Mouse (Mus musculus) lung, embryonic 16.5 days (tissue): Measurements from ENCODE around the gene Gm17190. TPM values are rescaled to one million over a fixed set of nuclear protein-coding genes. Genes with fewer than 3 reads are reported as not detected.
"Not testable (repeated sequence)": the region's sequence is repeated elsewhere in the genome, so short reads cannot be mapped to it uniquely, and the experiment has no call there.

Experiments
- ATAC-seq: fragments of 200-750 bp; cut with Nextera tagmentation; 2 replicates; pipeline ENCODE4 v1.8.0; 2017; ENCODE audit warnings: low read depth, mild to moderate bottlenecking, moderate library complexity
- H3K27ac ChIP-seq: fragments of 300-500 bp; sonication (generic); 2 replicates; pipeline ENCODE4 v1.5.1; 2014; ENCODE audit warnings: mild to moderate bottlenecking, control low read depth, low read length
- H3K27me3 ChIP-seq: fragments of 300-500 bp; sonication (generic); 2 replicates; pipeline ENCODE4 v1.6.1; 2014; ENCODE audit warnings: low read depth, low read length, mixed read lengths; ENCODE audit not compliant: control insufficient read depth, insufficient read depth
- H3K36me3 ChIP-seq: fragments of 300-500 bp; sonication (generic); 2 replicates; pipeline ENCODE4 v1.6.1; 2014; ENCODE audit warnings: low read length; ENCODE audit not compliant: control insufficient read depth, insufficient read depth
- H3K4me1 ChIP-seq: fragments of 300-500 bp; sonication (generic); replicated peaks from 2 replicates; pipeline ENCODE4 v1.6.1; 2014; ENCODE audit warnings: low read length, mixed read lengths; ENCODE audit not compliant: control insufficient read depth, insufficient read depth
- H3K4me2 ChIP-seq: fragments of 300-500 bp; sonication (generic); 2 replicates; pipeline ENCODE4 v1.6.1; 2014; ENCODE audit warnings: low read depth, low read length, control low read depth
- H3K4me3 ChIP-seq: fragments of 300-500 bp; sonication (generic); 2 replicates; pipeline ENCODE4 v1.5.1; 2014; ENCODE audit warnings: mild to moderate bottlenecking, low read length, control low read depth
- H3K9ac ChIP-seq: fragments of 300-500 bp; sonication (generic); 2 replicates; pipeline ENCODE4 v1.6.1; 2014; ENCODE audit warnings: low read length, control low read depth
- H3K9me3 ChIP-seq: fragments of 300-500 bp; sonication (generic); 2 replicates; pipeline ENCODE4 v1.6.1; 2016; ENCODE audit warnings: low read length; ENCODE audit not compliant: control insufficient read depth
- WGBS: fragments of 180-500 bp; shearing (Covaris S2); extraction: QIAGEN DNeasy Blood & Tissue Kit; methylation state at CpG from one replicate; pipeline ENCODE4 v1.1.7; 2014; 5-methylcytosine and 5-hydroxymethylcytosine counted together
- polyA plus RNA-seq: library from polyadenylated mRNA; unstranded; fragments of >200 nt; fragmentation: Nextera tagmentation; extraction: Ambion mirVana; gene quantifications from 2 replicates; pipeline ENCODE4 v1.2.1, GENCODE M21; 2015

Gene Gm17190
- not detected in 2 replicates for polyA plus RNA-seq

DNA sequence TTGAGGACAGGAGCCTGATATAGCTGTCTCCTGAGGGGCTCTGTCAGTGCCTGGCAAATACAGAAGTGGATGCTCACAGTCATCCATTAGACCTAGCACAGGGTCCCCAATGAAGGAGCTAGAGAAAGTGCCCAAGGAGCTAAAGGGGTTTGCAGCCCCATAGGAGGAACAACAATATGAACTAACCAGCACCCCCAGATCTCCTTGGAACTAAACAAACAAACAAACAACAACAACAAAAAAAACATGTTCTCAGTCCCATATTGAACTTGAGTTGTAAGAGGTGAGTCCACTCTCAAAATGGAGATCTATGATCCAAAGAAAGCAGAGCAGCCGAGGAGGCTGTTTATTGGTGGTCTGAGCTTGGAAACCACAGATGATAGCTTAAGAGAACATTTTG lies at the start of gene Gm17190:
Gm17190 (plus strand) TSS at position 301 of the 400 bp plus-strand sequence.
- H3K4me1 ChIP-seq, ATAC-seq, H3K4me2 ChIP-seq, H3K9me3 ChIP-seq, H3K9ac ChIP-seq, H3K27me3 ChIP-seq, H3K36me3 ChIP-seq, H3K4me3 ChIP-seq, H3K27ac ChIP-seq: not testable (repeated sequence)
- 85% methylated on average over 1 of the region's 1 CpGs for WGBS

DNA sequence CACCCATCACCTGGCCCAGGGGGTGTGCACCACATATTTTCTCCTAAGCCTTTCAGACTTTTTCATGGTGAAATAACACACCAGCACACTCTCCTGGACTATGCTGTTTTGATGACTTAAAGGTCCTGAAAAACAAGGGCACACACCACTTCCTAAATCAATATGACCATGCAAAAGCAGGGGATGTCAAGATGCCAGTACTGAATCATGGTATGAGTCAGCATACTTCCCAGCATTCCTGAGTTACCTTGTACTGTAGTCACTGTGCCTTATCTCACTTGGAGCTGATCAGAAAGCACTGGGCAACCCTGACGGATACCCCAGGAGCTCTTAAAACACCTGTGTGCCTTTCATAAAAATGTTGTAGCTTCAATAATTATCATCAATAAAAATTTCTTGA lies 42.3 kb upstream of the Gm17190 start:
- Histone ChIP-seq H3K27ac (no peak overlapping the region), H3K9ac (no peak overlapping the region), H3K4me2 (no peak overlapping the region), H3K4me3 (no peak overlapping the region), H3K36me3 (no peaks in the 10 kb centered on the region), H3K27me3 (no peaks in the 10 kb centered on the region), H3K4me1 (no peaks in the 10 kb centered on the region), H3K9me3 (no peaks in the 10 kb centered on the region)
- ATAC-seq, result no peak
- 52% methylated on average over 1 of the region's 1 CpGs for WGBS

DNA sequence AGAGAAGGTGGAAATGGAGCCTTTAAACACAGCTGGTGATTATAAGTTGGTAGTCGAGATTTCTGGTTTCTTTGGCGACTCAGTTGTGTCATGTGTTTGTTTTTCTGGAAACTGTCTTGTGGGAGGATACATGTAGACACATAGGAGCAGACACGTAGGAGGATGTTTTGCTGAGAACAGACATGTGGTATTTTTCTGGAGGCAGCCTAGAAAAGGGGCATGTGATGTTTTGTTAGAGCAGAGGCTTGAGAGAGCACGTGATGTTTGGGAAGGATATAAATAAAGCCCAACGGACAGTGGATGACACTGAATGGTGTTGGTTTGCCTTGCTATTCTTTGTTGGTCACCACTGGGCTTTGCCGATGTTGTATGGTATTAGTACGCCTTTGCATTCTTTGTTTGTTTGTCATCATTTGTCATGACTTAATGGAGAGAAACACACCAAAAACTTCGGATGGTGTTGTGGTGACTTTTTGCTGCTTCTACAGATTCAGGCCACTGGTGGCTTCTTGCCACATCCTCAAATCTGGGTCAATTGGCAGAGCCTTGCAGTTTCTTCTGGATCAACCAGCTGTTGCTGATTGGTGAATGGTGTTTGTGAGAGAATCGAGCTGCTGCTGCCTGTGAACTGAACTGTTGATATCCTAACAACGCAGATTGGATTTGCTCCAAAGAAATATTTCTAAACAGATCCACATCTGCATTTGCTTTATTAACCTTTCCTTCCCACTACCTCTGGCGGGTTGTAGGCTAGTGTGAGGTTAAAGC lies 41.4 kb upstream of the Gm17190 start:
- WGBS, result 48% methylated on average over 11 of the region's 11 CpGs
- H3K4me2 ChIP-seq, result no peak overlapping the region
- ATAC-seq, result peak; percentile 91

DNA sequence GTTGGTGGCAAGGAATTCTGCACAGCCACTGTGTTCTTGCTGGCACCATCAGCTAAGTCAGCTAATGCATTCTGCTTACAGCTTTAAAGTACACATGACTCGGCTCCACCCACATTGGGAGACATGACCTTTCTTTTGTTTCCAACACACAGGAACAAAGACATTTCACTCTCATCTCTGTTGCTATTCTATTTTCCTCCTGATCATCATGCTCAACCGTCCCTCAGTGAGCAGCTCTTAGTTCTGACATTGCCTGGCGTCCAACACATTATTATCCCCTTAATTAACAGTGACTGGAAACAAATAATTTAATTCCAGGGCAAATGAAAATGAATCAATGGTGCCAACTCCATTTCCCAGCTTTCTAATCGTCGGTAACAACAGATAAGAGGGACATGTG lies 36.5 kb upstream of the Gm17190 start:
- 44% methylated on average over 5 of the region's 5 CpGs for WGBS
- Histone ChIP-seq H3K4me1 (no peaks in the 10 kb centered on the region), H3K9ac (no peak overlapping the region), H3K36me3 (no peaks in the 10 kb centered on the region), H3K27ac (no peak overlapping the region), H3K4me2 (no peak overlapping the region), H3K27me3 (no peaks in the 10 kb centered on the region), H3K9me3 (no peaks in the 10 kb centered on the region), H3K4me3 (no peak overlapping the region)
- ATAC-seq, result no peak

More for the DNA sequence above, 41.4 kb upstream of the Gm17190 start:
- Histone ChIP-seq H3K36me3 (no peaks in the 10 kb centered on the region), H3K4me1 (no peaks in the 10 kb centered on the region), H3K9me3 (no peaks in the 10 kb centered on the region), H3K27me3 (no peaks in the 10 kb centered on the region), H3K27ac (peak overlapping the region; percentile 37), H3K4me3 (no peak overlapping the region), H3K9ac (no peak overlapping the region)

DNA sequence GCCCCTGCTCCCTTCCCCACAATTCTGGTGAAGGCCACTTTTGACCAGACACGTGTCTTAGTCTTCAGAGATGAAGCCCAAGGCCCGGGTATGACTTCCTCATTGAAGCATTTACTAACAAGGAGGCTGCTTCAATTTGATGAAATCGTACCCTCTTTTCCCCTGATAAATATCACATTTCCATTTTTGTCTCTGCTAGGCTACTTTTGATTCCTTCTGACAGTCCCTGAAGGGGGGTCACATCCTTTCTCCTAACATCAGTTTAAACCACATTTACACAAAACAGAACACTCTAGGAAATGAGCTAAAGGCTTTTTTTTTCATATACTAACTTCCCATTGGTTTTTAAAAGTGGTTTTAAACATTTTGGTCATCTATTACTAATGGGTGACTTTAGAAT lies 29.1 kb upstream of the Gm17190 start:
- no peaks in the 10 kb centered on the region for H3K36me3 ChIP-seq

DNA sequence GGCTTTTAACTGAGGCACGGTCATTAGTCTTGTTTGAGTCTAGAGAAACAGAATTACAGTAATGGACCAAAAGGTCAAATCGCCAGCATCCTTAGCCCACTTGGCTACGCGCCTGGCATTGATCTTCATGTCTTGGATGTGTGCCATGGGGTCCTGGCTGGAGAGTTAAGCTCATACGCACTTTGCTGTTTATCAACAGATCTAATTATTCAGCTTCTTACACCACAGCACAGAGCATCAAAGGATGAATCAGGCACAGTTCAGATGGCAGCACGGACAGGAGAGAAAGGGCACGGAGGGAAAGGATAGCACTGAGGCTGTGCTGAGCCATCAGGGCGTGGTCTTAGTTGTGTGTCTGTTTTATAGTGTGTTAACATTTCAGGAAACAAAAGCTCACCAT lies 8.3 kb upstream of the Gm17190 start:
- Histone ChIP-seq H3K9ac (no peak overlapping the region), H3K4me1 (peaks cover 4% of the 10 kb centered on the region; the same call in 1 of the 2 replicates), H3K27ac (no peak overlapping the region), H3K4me3 (no peak overlapping the region), H3K27me3 (no peaks in the 10 kb centered on the region), H3K4me2 (no peak overlapping the region; the same call in 1 of the 2 replicates), H3K9me3 (no peaks in the 10 kb centered on the region), H3K36me3 (no peaks in the 10 kb centered on the region)
- ATAC-seq, result no peak
- WGBS, result 41% methylated on average over 8 of the region's 8 CpGs

More for the DNA sequence above, 29.1 kb upstream of the Gm17190 start:
- Histone ChIP-seq H3K27me3 (no peaks in the 10 kb centered on the region), H3K4me1 (no peaks in the 10 kb centered on the region), H3K27ac (no peak overlapping the region), H3K9me3 (no peaks in the 10 kb centered on the region), H3K4me2 (no peak overlapping the region), H3K9ac (no peak overlapping the region), H3K4me3 (no peak overlapping the region)
- no peak for ATAC-seq
- WGBS, result 81% methylated on average over 3 of the region's 3 CpGs

DNA sequence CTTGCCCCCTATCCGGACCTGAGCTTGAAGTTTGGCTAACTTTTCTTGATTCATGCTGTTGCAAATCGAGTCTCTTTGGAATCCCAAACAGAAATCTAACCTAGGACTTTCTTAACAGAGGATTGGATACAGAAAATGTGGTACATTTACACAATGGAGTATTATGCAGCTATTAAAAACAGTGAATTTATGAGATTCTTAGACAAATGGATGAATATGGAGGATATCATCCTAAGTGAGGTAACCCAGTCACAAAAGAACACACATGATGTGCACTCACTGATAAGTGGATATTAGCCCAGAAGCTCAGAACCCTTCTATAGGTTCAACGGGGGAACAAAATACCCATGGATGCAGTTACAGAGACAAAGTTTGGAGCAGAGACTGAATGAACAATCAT lies 578 bp upstream of the Gm17190 start, which contains the start of gene Gm20075:
Gm20075 (minus strand) TSS at position 101 of the 400 bp plus-strand sequence.
- H3K9me3 ChIP-seq, H3K36me3 ChIP-seq, H3K4me2 ChIP-seq, ATAC-seq, H3K4me3 ChIP-seq, H3K27me3 ChIP-seq, H3K27ac ChIP-seq, H3K9ac ChIP-seq, H3K4me1 ChIP-seq: not testable (repeated sequence)
- 78% methylated on average over 3 of the region's 3 CpGs for WGBS

DNA sequence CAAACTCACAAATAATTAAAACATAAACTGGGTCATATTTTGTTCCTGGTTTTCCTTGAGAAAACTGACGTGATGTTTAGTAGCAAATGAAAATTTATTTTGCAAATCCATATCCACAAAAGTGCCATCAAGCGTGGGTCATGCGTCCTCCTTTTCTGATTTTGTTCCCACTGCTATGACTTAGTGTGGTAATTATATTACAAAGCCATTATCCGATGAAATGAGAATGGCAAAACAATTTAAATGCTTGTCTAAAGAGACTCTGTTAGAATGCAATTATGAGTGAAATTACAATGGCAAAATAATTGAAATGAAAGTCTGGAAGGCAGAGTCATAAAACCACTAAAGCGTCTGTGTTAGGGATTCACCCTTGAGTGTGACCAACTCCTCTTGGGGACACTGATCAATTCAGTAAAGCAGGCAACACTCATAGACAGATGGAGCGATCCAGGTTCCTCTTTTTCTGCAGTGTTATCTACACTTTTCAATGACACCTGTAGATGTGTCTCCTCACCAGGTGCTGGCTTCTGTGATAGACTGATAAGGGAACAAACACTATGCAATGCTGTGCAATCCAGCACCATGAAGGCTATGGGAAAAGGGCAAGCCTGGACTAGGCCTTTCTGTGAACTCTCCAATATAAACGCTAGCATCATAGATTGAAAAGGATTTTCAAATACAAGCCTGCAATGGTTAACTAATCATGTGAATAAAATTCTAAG lies 3.9 kb downstream of the Gm17190 start:
- Histone ChIP-seq H3K4me1 (no peaks in the 10 kb centered on the region), H3K9ac (no peak overlapping the region), H3K4me2 (no peak overlapping the region), H3K36me3 (no peaks in the 10 kb centered on the region), H3K4me3 (no peak overlapping the region), H3K27ac (no peak overlapping the region), H3K9me3 (no peaks in the 10 kb centered on the region), H3K27me3 (no peaks in the 10 kb centered on the region)
- WGBS, result 72% methylated on average over 7 of the region's 7 CpGs
- no peak for ATAC-seq

DNA sequence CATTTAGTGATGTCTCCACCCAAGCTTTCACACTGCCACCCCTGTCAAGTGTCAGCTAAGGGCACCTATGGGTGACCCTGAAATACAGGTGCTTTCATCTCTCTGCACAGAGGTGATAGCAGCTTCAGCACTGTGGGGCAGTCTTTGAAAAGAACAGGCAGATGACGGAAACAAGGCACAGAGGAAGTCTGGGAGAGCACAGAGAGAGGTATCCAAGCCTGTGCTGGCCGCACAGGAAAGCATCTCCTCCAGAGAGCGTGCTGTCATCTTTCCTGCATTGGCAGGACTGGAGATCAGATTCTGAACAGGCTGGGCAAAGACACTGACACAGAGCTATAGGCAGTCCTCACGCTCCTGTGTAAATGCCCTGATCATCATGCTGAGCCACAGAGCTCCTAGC lies 9.1 kb downstream of the Gm17190 start:
- Histone ChIP-seq H3K36me3 (no peaks in the 10 kb centered on the region), H3K4me2 (no peak overlapping the region), H3K9ac (no peak overlapping the region), H3K27me3 (no peaks in the 10 kb centered on the region), H3K9me3 (no peaks in the 10 kb centered on the region), H3K4me3 (no peak overlapping the region), H3K4me1 (no peaks in the 10 kb centered on the region), H3K27ac (no peak overlapping the region)
- ATAC-seq, result no peak
- WGBS, result 67% methylated on average over 4 of the region's 4 CpGs
